Mouse (Mus musculus) gastrocnemius, adult 2 months (tissue): Measurements from ENCODE around the gene Nceh1. TPM values are rescaled to one million over a fixed set of nuclear protein-coding genes. Genes with fewer than 3 reads are reported as not detected.
"Not testable (repeated sequence)": the region's sequence is repeated elsewhere in the genome, so short reads cannot be mapped to it uniquely, and the experiment has no call there.

ENCODE experiments used
- DNase-seq: peaks from one replicate; pipeline ENCODE4 v3.0.0; 2022
- H3K27ac ChIP-seq: fragments of 200-600 bp; 2 replicates; pipeline ENCODE4 v1.8.1; 2022; ENCODE audit warnings: mild to moderate bottlenecking
- H3K4me3 ChIP-seq: fragments of 200-600 bp; 2 replicates; pipeline ENCODE4 v1.8.1; 2022; ENCODE audit warnings: mild to moderate bottlenecking, moderate library complexity
- CTCF ChIP-seq: fragments of 200-600 bp; IDR thresholded peaks from 2 replicates; pipeline ENCODE4 v1.8.1; 2022; ENCODE audit warnings: antibody characterized with exemption, mild to moderate bottlenecking, moderate library complexity
- intact Hi-C: fragments of 180-260 bp; cut with DNase I; formaldehyde crosslinking; loops from one replicate; pipeline ENCODE4 v1.15.1; 2025
- total RNA-seq, 2 experiments: library from RNA; stranded (reverse); gene quantifications; 2 replicates each; pipeline ENCODE4 v1.2.3; 2021

The Nceh1 gene
- total RNA-seq, 2 experiments from 2014 or later, result 16.7 to 31.6 TPM

DNA sequence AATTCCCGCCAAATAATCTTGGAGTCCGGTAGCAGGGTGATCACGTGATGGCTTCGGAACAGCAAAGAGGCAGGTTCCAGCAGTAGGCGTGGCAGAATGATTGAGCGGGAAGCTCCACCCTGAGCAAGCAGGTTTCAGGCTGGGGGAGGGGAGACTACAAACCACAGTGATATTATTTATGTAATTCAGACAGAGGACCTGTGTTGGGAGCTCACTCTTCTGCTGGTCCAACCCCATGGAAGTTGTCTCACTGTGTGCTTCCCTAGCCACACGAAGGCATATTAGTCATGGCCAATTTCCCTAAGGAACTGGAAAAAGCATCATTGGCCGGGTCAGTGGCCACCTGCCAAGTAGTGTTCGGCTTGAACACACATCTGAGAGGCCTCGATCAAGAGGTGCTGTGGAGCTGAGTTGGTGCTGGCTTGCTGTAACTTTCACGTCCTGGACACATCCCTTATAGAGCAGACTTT, 97.5 kb downstream of the Nceh1 start:
- Histone ChIP-seq H3K27ac (peak overlapping the region; percentile 53; the same call in 1 of the 2 replicates), H3K4me3 (peak overlapping the region; percentile 52)
- TF ChIP-seq CTCF, result no peak
- intact Hi-C loops, result no loop called here
- peak; percentile 45 for DNase-seq

DNA sequence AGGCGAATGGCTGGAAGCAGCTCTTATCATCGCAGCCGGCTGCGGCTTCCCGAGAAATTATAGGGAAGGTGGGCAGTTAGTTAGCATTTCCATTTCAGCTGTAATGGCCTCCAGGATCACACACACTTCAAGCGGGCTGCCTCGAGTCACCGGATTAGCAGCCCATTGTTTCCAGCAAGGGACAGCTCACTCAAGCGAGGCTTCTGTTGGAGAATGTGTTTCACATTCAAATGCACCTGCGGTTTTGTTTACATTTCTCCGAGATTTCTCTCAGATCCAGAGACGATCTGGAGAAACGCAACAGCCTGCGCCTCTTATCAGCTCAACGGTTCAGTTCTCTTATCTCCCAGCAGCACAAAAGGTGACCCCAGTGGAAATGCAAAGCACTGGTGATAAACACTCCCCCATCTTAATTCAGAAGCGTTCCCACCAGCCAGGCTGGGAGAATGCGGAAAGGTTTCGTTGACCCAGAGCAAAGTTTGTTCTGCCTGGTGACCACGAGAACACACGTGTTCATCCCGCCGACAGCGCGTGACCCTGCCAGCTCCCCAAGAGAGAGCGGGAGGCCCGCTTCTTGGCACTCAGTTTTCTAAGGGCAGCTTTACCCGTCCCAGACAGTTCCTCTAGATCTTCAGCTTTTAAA, 100.4 kb downstream of the Nceh1 start:
- DNase-seq, result peak; percentile 45
- peak overlapping the region; percentile 52; the same call in 1 of the 2 replicates for H3K27ac ChIP-seq
- intact Hi-C loops, result no loop called here
- peak overlapping the region; percentile 61 for H3K4me3 ChIP-seq
- no peak for TF ChIP-seq CTCF

DNA sequence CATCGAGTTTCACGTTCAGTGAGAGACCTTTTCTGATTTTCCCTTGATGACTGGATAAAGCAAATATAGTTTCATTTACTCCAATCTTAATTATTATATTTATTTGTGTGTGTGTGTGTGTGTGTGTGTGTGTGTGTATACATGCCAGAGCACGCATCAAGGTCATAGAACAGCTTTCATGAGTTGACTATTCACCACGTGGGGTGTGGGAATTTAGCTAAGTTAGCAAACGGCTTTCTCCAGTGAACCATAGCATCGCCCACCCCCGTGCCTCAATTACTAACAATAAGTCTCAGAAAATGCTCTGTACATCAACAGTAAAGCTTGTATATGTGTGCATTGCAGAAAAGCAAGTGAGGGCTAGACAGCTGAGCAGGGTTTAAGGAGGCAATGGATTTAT, 101.0 kb downstream of the Nceh1 start:
- Histone ChIP-seq H3K4me3 (peak overlapping the region; percentile 61), H3K27ac (no peak overlapping the region; the same call in 1 of the 2 replicates)
- DNase-seq, result no peak
- intact Hi-C loops, result no loop called here
- TF ChIP-seq CTCF, result no peak

DNA sequence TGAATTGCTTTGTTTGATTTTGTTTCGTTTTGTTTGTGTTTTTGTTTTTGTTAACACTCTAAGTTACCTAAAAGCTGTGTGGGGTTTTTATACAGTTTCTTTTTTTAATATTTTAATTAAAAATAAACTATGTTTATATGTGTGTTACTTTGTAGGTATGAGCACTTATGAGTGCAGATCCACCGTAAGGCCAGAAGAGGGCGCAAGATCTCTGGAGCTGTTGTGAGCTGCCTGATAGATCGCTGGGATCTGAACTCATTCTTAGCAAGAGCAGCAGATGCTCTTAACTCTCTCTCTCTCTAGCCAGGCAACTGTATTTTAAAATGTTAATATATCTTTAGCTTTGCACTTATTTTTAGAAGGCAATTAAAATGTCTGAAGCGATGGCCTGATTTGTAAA, 101.5 kb downstream of the Nceh1 start:
- no peak for DNase-seq
- TF ChIP-seq CTCF, result peak; percentile 31; the same call in 1 of the 2 replicates
- intact Hi-C loops, result no loop called here
- Histone ChIP-seq H3K27ac (no peak overlapping the region), H3K4me3 (no peak overlapping the region)

DNA sequence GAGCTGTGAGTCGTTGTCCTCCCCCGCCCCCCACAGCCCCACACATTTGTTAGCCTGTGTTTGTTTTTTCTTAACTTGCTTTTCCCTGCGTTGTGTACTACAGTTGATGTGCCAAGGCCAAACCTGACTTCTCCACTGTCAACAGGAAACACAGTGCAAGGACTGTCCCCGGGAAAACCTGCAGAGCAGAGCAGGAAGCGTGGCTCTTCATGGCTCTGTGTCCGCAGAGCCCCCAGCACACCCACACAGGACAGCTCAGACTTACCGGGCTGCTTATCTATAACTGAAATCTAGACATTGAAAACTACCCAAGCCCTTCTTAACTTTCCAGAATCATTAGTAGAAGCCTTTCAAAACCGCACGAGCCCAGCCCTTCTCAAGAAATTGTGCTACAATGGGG, 102.3 kb downstream of the Nceh1 start:
- no peak for DNase-seq
- H3K4me3 ChIP-seq, result no peak overlapping the region
- intact Hi-C loops, result no loop called here
- H3K27ac ChIP-seq, result peak overlapping the region; percentile 20; the same call in 1 of the 2 replicates
- TF ChIP-seq CTCF, result no peak

DNA sequence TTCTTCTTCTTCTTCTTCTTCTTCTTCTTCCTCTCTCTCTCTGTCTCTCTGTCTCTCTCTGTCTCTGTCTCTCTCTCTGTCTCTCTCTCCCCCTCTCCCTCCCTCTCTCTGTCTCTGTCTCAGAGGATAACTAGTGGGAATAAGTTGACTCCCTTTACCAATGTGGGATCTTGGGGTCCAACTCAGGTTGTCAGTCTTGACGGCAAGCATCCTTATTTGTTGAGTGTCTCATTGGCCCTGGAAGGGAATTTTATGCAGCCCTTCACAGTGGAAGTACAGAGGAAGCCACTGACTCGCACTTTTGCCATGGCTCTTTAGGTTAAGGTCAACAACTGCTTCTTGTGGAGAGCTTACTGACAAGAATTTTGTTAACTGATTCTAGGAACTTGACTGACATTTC, 105.5 kb downstream of the Nceh1 start:
- TF ChIP-seq CTCF, result no peak
- no peak for DNase-seq
- intact Hi-C loops, result no loop called here
- Histone ChIP-seq H3K4me3 (no peak overlapping the region), H3K27ac (peak overlapping the region; percentile 63)

DNA sequence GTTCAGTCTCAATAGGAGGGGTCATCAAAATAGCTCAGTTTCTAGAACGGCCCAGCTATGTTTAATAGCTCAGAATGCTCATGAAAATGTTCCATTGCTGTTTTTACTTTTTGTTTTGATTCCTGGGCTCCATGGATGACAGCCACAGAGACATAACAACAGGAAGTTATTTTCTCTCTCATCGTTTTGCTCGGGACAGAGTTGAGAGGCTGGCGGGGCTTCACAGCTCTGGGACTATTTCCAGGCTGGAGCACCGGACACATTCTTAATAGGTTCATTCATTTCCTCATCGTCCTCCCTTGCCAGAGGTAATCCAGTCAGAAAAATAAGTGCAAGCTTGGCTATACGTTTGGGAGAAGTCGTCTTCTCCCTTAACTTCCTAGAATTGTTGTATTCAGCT, 106.1 kb downstream of the Nceh1 start:
- intact Hi-C loops, result no loop called here
- H3K4me3 ChIP-seq, result no peak overlapping the region; the same call in 1 of the 2 replicates
- no peak for TF ChIP-seq CTCF
- peak overlapping the region; percentile 63 for H3K27ac ChIP-seq
- DNase-seq, result peak; percentile 53

DNA sequence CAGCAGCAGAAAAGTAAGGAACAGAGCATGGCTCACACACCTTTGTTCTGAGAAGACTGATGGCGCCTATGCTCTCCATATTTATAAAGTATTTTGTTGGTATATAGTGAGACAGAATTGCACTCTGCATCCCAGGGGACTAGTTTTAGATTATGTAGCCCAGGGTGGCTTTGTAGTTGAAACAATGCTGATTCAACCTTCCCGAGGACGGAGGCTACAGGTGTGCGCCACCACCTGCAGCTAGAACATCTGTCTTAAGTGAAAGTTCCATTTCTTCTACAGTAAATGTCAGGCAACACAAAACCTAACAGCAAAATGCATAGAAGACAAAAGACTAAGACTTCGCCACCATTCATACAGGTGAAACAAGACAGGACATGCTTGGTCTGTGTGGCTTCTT, 107.5 kb downstream of the Nceh1 start:
- no peak for TF ChIP-seq CTCF
- no peak for DNase-seq
- H3K4me3 ChIP-seq, result no peak overlapping the region
- no peak overlapping the region; the same call in 1 of the 2 replicates for H3K27ac ChIP-seq
- intact Hi-C loops, result no loop called here

DNA sequence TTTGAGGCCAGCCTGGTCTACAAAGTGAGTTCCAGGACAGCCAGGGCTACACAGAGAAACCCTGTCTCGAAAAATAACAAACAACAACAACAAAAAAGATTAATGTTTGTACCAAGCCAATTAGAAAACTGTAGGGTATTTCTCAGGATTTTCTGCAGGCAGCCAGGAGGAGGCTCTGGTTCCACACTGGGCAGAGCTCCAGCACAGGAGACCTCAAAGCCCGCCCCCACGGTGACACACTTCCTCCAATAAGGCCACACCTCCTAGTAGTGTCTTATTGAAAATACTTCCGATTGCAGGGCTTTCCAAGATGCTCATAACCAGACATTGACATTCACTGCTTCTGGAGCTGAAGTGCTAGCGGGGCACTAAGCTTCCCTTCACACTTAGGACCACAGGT, 108.2 kb downstream of the Nceh1 start:
- DNase-seq, H3K4me3 ChIP-seq, intact Hi-C loops, H3K27ac ChIP-seq: not testable (repeated sequence)

DNA sequence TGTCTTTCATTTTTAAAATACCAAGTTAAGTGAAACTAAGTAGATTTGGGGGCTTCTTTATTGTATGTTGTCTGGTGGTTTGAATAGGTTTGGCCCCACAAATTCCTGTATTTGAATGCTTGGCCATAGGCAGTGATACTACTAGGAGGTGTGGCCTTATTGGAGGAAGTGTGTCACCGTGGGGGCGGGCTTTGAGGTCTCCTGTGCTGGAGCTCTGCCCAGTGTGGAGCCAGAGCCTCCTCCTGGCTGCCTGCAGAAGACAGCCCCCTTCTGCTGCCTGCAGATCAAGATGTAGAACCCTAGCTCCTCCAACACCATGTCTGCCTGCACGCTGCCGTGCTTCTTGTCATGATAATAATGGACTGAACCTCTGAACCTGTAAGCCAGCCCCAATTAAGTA, 108.6 kb downstream of the Nceh1 start:
- intact Hi-C loops, H3K4me3 ChIP-seq, DNase-seq, H3K27ac ChIP-seq: not testable (repeated sequence)

DNA sequence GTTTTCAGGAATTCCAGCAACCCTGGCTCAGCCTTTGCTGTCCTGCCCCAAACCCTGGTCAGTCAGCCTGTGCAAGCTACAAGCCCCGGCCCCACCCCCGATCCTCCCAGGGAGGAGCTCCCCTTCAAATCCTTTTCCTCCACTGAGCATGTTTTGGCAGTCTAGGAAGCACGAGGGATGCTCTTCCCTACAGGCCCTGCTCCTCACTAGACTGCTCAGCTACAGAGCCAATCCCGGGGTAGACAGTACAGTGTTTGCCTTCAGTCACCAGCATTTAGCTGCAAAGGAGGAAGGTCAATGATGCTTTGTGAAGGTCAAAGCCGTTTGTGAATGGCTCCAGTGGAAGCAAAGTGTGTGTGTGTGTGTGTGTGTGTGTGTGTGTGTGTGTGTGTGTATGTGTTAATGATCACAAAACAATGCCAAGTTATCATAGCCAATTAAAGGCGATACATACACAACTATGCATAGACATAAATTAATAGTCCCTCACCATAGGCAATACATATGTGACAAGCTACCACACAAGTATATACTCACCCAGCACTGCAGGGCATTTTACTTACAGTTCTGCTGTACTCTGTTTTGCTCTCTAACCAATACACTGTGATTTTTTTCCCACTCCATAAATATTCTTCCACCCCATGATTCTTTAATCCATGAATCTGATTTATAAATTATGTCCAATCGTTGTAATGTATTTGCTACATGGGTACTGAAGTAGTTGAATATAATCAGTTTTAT, 111.0 kb downstream of the Nceh1 start:
- no peak for DNase-seq
- TF ChIP-seq CTCF, result no peak
- intact Hi-C loops, result no loop called here
- Histone ChIP-seq H3K4me3 (no peak overlapping the region), H3K27ac (no peak overlapping the region)

DNA sequence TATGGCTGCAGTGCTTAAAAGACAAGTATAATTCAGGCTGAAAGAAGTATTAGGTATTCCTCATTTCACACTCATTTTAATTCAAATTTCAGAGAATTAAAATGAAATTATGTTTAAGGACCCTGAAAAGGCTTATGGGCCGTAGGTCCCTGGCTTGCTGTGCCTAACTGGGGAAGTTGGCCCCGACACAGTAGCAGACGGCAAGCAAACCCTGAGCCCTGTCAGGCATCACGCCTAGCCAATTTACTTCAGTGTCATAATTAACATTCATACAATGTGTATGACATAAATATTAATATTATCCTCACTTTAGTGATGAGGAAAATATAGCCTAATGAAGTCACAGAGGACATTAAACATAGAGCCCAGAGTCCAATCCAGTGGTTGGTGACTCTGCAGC, 117.7 kb downstream of the Nceh1 start:
- Histone ChIP-seq H3K27ac (no peak overlapping the region), H3K4me3 (no peak overlapping the region)
- intact Hi-C loops, result no loop called here
- DNase-seq, result no peak
- TF ChIP-seq CTCF, result no peak

DNA sequence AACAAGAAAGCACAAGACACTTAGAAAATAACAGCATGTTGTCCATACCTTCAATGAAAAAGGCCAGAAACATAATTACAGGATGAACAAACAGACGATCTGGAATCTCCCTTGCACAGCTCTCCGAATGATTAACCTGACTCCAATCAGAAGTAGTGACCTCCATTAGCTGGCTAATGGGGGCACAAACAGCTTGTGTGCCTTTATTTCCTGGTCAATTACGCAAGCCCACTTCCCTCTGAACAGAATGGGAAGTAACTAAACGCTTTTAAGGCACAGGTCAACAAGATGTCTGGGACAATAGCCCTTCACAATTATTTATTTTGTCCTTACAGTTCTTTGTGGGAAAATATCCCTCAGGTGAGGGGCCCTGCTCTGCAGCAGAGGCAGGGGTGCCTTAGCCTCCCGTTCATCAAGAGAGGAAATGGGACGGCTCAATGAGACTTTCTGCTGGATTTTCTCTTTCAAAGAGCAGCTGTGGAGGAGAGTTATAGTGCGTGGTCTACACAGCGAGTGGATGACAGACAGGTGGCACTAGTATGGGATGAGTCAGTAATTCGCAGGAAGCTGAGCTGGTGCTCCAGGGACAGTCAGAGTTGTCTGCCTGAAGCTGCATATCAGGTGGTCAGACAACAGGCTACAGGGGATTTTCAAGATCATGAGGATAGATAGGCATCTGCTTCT, 119.7 kb downstream of the Nceh1 start:
- intact Hi-C loops, result no loop called here
- TF ChIP-seq CTCF, result no peak
- no peak overlapping the region for H3K27ac ChIP-seq
- no peak overlapping the region for H3K4me3 ChIP-seq
- no peak for DNase-seq
